Mouse (Mus musculus) gastrocnemius, postnatal 25 days (tissue): ENCODE results near the gene Aip. TPM values are rescaled to one million over a fixed set of nuclear protein-coding genes. Genes with fewer than 3 reads are reported as not detected.
"Not testable (repeated sequence)": the region's sequence is repeated elsewhere in the genome, so short reads cannot be mapped to it uniquely, and the experiment has no call there.

Experiments used
- DNase-seq: peaks from one replicate; pipeline ENCODE4 v3.0.0; 2022
- total RNA-seq, 2 experiments: library from RNA; stranded (reverse); gene quantifications; 1 replicate in 1 of 2; 2 replicates in 1 of 2; pipeline ENCODE4 v1.2.3; 2021

The Aip gene
- total RNA-seq, 2 experiments from 2014 or later: 58.2 to 68.5 TPM

DNA sequence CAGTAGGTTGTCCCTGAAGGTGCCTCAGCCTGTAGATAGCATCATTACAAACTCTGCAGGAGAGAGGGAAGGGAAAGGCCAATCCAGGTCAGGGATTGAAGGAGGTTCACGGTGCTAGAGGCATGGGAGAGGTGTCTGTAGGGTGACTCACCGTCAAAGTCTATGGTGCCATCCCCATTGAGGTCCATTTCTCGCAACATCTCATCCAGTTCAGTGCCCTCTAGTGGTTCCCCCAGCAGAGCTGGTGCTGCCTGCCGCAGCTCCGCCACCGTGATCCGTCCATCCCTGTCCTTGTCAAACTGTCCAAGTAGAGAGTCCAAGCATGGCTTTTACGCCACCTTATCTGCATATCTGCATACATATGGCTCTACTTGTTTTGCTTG lies 10.3 kb upstream of the Aip start:
- DNase-seq: not testable (repeated sequence)

DNA sequence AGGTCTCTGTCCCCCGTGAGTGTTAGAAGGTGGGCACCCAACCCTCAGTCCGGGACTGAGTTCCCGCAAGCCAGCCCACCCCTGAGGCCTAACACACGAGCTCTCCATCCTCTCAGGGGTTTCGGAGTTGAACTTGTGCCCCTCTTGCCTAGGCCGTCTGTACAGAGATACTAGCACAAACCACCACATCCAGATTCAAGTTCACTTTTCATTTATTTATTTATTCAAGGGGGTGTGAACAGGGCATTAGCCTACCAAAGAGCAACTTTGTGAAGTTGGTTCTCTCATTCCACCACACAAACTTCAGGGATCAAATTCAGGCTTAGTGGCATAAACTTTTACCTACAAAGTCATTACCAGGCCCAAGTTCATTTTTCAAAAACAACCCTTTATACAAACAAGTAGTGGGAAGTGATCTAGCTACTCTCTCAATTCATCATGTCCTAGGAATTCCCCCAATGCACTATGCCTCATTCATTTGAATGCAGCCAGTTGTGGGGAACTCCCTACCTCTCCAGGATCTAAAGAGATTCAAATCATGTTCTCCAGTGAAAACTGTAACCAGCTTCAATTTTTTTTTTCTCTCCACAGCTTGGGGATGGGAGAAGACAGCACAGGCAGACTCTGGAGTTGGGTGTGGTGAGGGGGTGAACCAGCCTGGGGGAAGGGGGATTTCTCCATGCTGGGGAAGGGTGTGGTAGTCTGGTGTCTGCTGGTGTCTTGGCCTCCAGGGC lies 9.7 kb upstream of the Aip start:
- DNase-seq: not testable (repeated sequence)

DNA sequence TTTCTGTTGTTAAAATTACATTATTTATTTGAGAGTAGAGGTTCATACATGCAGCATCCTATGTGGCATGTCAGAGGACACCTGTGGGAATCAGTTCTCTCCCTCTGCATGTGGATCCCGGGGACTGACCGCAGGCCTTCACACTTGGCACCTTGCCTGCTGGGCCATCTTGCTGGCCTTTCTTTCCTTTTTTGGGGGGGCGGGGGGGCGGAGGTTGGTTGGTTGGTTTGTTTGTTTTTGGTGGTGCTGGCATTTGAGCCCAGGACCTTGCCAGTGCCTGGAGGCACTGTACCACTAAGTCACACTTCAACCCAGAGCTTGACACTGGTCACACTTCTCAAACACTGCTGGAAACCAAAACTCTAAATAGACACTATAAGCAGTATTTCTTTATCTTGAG lies 8.7 kb upstream of the Aip start:
- DNase-seq: no peak

- no peak for DNase-seq
These were observed 6.1 kb upstream of the Aip start for GRCm38 (mm10) chr19:4131768-4132167.

DNA sequence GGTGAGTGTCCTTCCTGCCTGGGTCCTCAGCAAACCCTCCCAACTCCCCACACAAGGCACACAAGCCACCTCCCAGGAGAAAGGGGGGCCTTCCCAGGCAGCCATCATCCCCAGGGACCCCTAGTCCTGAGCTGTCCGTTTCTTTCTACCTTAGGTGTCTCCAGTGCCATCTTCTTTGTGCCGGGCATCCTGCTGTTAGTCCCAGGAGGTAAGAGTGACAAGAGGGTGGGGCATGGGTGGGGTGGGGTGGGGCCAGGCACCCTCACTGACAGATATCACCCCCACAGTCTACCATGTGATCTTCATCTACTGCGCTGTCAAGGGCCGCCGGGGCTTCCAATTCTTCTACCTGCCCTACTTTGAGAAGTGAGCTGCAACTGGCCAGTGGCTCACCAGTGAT lies 5.4 kb upstream of the Aip start:
- no peak for DNase-seq

DNA sequence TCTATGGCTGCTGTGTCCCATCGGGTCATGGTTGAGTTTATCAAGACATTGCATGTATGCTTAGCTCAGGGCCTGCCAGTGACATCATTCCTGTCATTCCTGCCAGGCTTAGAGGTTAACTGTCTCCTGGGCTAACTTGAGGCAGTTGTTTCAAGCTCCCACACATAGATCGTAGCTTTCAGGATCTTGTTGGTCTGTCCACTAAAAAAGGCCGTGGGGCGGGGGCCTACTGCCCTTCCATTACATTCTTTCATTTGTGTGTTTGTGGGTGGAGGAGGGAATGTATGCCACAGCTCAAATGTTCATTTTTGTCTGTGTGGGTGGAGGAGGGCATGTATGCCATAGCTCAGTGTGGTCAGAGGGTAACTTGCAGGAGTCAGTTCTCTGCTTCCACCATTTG lies 4.4 kb upstream of the Aip start:
- DNase-seq: no peak

DNA sequence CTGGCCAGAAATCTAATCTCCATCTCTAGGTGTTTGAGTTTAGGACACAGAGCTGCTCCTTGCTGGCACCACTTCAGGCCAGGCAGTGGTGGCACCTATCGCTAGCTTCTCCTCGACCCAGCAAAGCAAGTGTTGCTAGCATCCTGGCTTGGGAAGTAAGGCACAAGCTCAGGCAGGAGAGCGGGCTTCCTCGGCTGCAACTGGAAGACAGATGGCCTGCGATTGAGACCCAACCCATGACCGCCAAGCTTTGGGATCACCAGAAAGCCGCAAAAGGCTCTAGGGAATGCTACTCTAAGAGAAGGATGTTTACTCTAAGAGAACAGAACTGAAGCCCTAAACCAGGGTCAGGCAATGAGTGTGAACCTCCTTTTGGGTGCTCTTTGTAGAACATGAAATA lies 3.8 kb upstream of the Aip start:
- DNase-seq: no peak

- DNase-seq: no peak
These were observed 1.3 kb upstream of the Aip start for GRCm38 (mm10) chr19:4126759-4127495.

DNA sequence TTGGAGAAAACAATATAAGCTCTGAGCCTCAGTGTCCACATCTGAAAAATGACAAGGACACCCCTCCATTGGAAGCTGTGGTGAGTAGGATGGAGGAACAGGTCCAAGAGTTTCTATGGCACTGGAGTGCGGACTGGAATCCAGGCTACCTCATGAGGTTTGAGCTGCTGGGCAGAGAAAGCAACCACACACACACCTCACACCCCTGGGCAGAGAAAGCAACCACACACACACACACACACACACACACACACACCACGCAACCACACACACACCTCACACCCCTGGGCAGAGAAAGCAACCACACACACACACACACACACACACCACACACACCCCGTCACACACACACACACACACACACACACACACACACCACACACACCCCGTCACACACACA lies 390 bp downstream of the Aip start:
- not testable (repeated sequence) for DNase-seq

DNA sequence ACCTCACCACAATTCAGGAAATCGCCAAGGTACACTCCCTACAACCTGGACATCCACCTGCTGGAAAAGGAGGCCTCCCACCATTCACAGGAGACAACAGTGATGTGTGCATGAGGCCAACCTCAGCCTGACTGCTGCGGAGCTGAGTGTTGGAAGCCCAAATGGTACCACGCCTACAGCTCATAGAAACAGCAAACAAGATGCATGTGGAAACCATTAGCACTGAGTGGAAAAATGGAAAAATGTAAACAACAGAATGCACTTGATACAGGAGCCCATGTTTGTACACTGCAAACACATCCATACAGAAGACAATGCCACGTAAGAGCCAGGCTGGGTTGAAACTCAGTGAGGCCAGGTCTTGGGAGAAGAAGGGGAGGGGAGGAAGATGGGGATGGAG lies 1.2 kb downstream of the Aip start:
- DNase-seq: no peak

- DNase-seq: no peak
These were observed 3.0 kb downstream of the Aip start for GRCm38 (mm10) chr19:4122411-4123370.

DNA sequence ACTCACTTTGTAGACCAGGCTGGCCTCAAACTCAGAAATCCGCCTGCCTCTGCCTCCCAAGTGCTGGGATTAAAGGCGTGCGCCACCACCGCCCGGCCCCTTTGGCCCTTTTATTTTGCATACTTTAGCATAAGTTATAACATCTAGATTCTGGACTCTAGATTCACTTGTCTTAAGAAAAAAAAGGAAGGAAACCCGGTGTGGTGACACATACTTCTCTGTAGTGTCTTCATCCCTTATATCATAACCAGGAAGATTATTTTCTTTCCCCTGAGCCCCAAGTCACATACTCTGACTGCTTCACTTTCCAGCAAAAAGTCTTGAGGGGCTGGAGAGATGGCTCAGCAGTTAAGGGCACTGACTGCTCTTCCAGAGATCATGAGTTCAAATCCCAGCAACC lies 3.8 kb downstream of the Aip start:
- DNase-seq: not testable (repeated sequence)

DNA sequence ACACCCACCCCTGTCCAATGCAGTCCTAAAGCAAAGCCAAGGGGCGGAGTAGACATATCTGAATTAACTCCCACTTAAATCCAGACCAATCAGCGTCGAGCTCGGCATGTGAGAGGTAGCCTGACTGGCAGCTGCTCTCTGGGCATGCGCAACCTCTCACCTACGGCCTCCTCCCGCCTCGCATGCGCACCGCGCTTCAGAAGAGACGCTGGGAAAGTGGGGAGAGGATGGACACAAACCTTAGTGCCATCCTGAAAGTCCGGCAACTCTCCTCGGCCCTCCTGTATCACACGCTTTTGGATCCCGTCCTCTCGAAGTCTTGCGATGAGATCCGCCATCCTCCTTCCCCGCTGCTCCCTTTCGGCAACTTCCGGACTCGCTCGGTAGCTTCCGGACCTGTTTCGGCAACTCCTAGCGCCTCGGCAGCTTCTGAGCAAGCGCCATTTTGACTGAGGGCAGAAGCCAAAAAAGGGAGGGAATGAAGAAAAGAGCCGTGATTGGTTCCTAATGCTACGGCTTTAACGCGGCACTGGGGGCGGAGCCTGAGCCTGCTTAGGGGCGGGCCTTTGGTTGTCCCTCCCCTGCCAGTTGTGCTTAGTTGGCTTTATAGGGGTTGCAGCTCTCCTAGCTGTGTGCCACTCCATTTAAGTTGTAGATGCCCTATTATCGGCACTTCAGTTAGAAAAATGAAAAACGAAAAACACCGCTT lies 4.4 kb downstream of the Aip start:
- DNase-seq: peak; percentile 97

GRCm38 (mm10) chr19:4120496-4120895 lies 5.2 kb downstream of the Aip start:
- no peak for DNase-seq

DNA sequence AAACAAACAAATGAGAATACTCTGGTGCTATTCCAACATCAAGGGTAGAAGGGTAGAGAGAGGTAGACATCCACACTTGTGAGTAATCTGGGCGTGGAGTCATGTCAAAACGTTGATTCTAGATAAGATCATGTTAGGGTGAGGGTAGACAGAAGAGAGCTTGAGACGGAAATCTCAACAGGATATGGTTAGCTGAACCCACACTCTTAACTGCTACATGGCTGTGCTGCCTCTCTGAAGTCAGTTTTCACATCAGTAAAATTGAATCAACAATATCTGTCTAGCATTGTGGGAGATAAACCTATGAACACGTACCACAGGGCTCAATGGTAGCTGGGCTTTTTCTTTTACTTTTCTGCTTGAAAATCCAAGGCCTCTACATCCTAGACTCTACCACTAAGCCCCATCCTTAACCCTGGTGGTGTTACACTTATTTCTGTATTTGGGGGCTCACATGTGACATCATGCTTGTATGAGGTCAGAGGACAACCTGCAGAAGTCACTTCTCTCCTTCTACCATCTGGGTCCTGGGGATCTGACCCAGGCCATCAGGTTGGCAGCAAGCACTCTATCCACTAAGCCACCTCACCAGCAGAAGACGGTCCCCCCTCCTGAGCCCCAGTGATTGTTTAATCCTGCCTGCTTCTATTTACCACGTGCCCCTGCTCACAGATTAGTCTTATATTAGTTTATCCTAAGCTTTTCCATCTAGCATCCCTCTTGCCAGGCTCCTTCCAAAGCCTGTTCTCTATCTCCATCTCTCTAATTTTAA lies 5.8 kb downstream of the Aip start:
- DNase-seq: no peak

- no peak for DNase-seq
These were observed 7.3 kb downstream of the Aip start for GRCm38 (mm10) chr19:4118350-4118749.

GRCm38 (mm10) chr19:4117006-4117405 lies 8.7 kb downstream of the Aip start:
- DNase-seq: no peak

- DNase-seq: no peak
These were observed 9.8 kb downstream of the Aip start for GRCm38 (mm10) chr19:4115816-4116215.

- DNase-seq: no peak
These were observed 10.5 kb downstream of the Aip start for GRCm38 (mm10) chr19:4115144-4115543.

DNA sequence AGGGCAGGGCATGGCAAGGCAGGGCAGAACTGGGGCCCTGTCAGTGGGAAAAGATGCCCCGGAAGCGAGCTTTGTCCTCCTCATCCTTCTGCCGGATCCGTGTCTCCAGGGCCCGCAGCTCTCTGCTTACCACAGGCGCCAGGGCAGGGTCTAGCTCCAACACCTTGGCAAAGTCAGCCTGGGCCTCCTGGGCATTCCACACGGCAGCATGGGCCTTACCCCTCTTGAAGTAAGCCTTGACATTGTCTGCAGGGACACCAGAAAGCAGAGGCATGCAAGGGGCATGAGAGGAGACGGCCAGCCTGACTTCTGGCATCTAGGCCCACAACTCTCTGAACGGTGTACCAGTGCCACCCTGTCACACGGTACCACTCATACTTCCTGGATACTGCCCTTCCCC lies 11.1 kb downstream of the Aip start:
- no peak for DNase-seq

- DNase-seq: no peak
These were observed 11.8 kb downstream of the Aip start for GRCm38 (mm10) chr19:4113806-4114230.
